Mouse (Mus musculus) heart, postnatal 36 days (tissue): ENCODE measurements around the gene Gm12184. TPM values are rescaled to one million over a fixed set of nuclear protein-coding genes. Genes with fewer than 3 reads are reported as not detected.
"Not testable (repeated sequence)": the region's sequence is repeated elsewhere in the genome, so short reads cannot be mapped to it uniquely, and the experiment has no call there.

Experiments used
- DNase-seq, 2 experiments: peaks; one replicate each; pipeline ENCODE4 v3.0.0; 2021 to 2022
- intact Hi-C: fragments of 180-260 bp; cut with DNase I; formaldehyde crosslinking; loops from one replicate; pipeline ENCODE4 v1.15.1; 2025
- total RNA-seq, 2 experiments: library from RNA; stranded (reverse); gene quantifications; 2 replicates each; pipeline ENCODE4 v1.2.3; 2021

Gm12184 gene
- total RNA-seq, 2 experiments from 2014 or later = 3.5 to 3.9 TPM

DNA sequence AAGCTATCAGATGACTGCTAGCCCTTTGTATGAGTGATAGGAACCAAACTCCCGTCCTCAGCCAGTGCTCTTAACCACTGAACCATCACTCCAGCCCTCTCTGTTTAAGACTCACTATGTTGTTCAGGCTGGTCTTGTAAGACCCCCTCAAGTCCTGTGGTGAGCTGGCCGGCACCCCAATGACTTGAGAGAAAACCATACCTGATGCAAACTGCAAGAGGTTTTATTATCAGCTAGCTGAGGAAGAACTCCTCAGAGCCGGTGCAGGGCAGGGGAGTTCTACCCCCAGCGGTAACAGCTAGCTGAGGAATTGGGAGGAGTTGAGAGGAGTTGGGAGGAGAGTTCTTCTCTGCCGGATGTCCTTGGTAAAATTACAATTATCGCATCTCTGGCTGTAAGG is 1.5 kb upstream of the Gm12184 start:
- intact Hi-C loops = no loop called here
- no peak for DNase-seq

DNA sequence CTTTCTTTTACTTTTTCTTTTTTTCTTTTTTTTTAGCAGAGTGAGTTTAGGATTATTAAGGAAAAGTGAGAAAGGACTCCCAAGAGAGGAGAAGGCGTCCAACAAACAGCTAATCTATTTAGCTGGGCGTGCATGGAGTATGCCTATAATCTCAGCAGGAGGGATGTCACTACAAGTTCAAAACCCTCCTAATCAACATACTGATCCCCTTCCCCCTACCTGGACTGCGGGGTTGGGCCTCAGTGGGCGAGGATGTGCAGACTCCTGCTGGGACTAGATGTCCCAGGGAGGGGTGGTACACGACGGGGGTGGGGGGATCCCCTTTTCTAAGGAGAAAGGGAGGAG is 269 bp upstream of the Gm12184 start:
- DNase-seq = no peak
- intact Hi-C loops = no loop called here

DNA sequence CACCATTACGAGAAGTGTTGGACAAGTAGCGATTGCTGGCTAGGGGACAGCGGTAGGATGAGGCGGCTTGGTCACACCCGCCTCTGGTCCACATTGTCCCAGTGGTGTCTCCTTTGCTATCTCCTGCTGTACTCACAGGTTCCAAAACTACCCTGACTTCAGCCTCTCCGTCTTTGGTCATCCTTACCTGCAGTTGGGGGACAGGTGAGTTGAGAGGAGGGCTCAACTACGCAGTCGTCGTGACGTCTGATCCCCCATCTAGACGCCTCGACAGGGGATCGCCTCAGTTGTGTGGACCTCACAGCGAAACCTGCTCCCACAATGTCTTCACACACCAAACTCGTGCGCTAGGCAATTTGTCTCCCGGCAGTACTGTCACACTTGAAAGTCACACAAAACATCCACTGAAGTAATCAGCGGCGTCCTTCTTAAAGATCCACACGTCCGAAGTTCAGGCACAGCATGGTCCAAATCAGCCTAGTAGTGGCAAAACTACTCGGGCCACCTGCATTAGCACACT is 2.1 kb downstream of the Gm12184 start:
- DNase-seq = no peak
- intact Hi-C loops = no loop called here

DNA sequence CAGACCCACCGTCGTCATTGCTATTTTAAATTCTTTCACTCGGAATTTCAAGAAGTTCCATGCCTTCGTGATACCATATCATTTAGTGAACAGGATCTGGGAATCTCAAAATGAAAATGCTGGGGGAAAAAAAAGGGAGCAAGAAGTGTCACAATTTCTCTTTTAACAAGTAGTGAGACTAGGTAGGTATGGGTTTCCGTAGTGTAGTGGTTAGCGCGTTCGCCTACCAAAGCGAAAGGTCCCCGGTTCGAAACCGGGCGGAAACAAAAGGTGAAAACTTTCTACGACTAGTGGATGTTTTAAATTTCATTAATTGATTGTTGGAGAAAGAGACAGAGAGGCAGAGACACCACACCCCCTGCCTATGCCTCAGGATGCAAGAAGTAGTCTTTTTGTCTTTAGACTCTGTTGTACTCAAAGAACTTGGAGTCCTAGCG is 2.9 kb downstream of the Gm12184 start:
- DNase-seq = peak; percentile 74 to 76
- intact Hi-C loops = loop anchor here (1.0 kb wide), 1 partner anchor 11 kb away; no protein-coding TSS in a partner anchor

DNA sequence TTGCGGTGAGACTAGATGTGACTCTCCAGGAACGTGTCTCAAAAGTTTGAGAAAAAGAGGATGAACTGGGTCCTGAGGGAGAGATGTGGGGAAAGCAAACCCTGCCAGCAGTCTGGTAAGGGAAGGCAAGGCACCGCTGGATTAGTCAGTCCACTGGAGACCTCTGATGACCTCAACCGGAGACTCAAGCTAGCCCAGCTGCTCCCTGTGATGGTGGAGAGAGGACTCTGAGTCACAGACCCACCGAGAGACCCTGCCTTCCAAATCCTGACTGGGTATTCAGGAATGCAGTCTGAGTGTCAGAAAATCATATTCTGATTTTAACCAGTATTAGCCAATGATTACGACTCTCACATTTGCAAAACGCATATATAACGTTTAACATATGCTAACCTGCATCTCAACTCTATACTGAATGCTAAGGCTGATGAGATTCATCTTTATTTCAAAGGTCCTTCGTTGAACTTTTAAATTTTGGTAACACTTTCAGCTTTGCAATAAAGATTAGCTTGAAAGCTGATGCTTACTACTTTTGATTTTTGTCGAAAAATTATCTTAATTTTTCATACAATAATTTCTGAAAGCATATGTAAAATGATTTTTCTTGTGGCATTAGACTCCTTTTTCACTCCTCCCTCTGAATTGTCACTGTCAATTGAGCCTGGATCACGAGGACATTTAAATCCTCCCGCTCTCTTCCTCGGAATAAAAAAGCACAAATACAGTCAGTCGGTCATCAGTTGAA is 3.5 kb downstream of the Gm12184 start:
- DNase-seq = no peak
- intact Hi-C loops = loop anchor here (1.0 kb wide), 1 partner anchor 11 kb away; no protein-coding TSS in a partner anchor

DNA sequence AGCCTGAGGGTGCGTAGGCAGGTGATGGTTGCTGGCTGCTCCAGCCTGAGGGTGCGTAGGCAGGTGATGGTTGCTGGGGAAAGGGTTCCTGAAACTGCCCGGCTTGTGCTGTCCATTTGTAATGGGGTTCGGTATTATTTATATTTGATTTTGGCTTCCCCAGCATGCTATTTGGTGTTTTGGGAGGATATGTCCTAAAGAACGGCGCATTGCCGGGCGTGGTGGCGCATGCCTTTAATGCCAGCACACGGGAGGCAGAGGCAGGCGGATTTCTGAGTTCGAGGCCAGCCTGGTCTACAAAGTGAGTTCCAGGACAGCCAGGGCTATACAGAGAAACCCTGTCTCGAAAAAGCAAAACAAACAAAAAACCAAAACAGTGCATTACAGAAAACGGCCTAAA is 5.2 kb downstream of the Gm12184 start:
- intact Hi-C loops = loop anchor here (2.0 kb wide), 1 partner anchor 32 kb away; no protein-coding TSS in a partner anchor
- DNase-seq = not testable (repeated sequence)

DNA sequence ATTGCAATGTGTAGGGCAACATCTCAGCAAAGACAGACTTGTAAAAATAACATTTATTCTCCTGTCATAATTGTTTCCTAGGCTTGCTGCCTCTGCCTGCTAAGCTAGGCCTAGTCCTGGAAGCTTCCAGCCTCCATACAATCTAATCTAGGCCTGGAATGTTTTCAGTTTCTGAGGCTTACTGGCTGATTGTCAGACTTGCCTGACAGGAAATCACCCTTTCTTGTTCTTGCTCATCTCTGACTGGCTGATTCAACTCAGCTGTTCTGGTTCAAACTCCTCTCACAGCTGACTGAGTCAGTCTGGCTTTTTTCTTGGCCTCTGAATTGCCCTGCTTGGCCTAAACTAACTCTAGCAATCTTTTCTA is 6.2 kb downstream of the Gm12184 start:
- intact Hi-C loops = loop anchor here (2.0 kb wide), 1 partner anchor 31 kb away; no protein-coding TSS in a partner anchor
- DNase-seq = no peak

DNA sequence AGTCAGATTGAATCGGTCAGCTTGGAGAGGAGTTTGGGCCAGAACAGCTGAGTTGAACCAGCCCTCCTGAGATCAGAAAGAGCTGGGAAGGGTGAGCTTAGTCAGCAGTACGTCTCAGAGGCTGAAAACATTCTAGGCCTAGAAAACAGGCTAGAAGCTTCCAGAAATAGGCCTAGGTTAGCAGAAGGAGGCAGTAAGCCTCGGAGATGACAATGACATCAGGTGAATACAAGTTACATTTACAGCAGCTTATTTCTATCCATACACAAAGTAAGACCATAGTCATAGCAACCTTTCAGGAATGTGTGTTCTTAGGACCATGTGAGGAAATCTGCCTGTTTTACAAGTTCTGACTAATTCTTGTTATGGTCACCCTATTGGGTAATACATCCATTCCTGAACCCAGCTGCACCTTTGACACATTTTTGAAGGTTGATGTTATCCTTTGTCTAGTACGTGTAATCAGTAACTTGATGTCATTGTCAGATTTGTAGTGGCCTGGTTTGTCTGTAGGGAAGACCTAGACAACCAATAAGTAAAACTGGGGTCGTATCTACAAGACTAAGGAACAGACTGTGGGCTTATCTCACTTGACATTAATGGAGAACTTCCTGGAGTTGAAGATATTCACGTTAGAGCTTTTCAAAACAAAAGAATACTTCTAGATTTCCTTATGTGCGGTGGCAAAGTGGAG is 6.7 kb downstream of the Gm12184 start:
- DNase-seq = no peak
- intact Hi-C loops = loop anchor here (2.0 kb wide), 2 partner anchors 15 to 31 kb away; no protein-coding TSS in a partner anchor

DNA sequence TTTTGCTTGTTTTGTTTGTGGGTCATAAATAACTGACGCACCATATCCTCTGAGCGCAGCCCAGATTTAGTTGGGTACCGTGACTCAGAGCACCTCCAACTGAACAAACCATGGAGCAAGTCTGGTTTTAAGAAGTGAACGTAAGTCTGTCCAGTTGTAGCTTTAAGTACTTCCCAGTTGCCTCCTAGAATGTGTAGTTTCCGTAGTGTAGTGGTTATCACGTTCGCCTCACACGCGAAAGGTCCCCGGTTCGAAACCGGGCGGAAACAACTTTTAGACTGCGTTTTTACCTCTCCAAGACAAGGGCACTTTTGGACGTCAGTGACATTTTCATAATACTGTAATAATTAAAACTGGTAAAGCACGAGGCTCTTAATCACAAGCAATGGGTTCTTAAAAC is 8.1 kb downstream of the Gm12184 start:
- intact Hi-C loops = loop anchor here (1.0 to 2.0 kb wide), 2 partner anchors 16 to 38 kb away; no protein-coding TSS in a partner anchor
- DNase-seq = peak; percentile 87 to 90

DNA sequence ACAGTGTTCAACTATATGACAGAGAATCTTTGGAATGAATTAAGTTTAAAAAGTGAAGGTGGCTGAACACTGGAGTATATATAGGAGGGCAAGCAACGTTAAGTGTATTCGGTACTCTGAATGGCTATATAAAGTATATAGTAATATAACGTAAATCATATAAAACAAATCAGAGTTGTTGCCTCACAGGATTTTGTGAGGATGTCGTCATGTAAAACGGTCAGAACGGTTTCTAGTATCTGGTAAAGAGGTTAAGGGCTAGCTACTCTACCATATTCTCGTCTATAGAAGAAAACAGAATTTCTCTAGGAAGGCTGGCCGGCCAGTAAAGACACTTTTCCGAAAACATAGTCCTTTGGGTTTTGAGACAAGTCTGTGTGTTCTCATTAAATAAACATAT is 8.7 kb downstream of the Gm12184 start:
- intact Hi-C loops = loop anchor here (1.0 to 2.0 kb wide), 2 partner anchors 17 to 39 kb away; no protein-coding TSS in a partner anchor
- DNase-seq = no peak

DNA sequence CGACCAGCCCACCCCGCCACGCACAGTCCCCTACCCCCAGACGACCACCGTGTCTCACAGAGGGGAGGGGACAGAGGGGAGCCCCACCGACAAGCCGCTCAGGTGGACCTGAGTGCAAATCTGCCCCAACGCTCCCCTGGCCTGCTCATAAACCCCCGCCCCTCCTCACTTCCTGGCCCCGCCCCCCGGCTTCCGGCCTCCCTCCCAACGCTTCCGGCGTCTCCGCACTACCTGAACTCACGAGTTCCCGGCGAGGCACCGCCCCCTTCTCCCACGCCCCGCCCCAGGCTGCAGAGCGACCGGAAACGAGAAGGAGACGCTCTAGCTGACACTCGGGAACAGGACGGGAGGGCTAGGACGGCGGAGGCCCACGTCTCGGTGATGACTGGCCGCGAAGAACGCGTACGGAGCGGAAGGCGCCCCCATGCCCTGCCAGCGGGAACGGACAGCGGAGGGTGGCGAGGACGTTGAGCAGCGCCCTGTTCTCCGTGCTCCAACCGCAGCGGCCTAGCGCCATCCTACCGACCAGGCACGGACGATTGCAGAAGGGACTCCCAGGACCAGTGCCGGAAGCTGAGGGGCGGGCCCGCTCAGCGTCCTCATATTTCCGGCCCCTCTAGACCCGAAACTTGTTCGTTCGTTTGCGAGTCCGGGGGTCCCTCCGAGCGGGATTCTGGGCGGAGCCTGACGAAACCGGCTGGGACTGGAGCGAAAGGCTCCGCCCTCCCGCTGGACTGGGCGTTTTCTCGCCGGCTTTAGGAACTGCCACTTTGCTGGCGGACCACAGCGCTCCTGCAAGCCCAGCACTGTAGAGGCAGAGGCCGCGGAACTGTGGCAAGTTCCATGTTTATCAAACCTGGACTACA is 9.4 kb downstream of the Gm12184 start, which contains the start of gene Trim41:
Gene Trim41, minus strand, starts transcription at position 554 of the 866 bp plus-strand sequence.
- intact Hi-C loops = loop anchor here (1.0 kb wide), 1 partner anchor 17 kb away; the partner anchor contains the start of gene Rack1
- peak; percentile 99 for DNase-seq

DNA sequence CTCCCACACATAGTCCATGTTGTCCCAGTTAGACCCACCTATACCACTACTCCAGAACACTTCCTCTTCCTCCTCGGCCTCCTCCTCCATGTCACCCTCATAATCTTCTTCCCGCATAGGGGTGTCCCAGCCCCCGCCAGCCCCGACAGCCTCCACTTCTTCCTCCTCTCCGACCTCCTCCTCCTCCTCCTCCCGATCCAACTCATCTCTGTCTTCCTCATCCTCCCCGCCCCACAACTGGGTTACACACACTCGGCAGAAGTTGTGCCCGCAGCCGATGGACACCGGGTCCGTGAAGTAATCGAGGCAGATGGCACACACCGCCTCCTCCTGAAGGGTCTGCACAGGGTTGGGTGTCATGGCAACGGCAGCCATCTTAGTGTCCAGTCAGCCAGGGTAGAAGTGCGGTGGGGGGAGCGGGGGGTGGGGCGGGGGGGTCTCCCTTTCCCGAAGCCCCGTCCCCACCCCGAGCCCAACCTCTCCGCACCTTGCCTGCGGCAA is 10.1 kb downstream of the Gm12184 start:
- DNase-seq = peak; percentile 38 to 44
- intact Hi-C loops = loop anchor here (1.0 kb wide), 1 partner anchor 16 kb away; the partner anchor contains the start of gene Rack1

DNA sequence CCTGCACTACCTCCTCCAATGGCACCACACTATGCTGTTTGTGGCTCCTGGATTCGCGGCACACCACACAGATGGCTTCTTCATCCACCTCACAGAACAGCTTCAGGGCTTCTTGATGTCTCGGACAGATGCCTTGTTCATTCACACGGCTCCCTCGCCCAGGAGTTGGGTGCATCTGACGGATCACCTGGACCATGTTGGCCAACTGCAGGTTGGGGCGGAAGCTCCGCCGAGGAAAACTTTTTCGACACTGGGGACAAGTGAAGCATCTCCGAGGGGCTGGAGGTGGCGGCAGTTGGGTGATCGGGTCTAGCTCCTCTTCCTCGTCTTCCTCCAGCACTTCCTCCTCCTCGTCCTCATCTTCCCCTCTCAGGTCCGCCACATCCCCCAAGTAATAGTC is 10.6 kb downstream of the Gm12184 start:
- DNase-seq = no peak
- intact Hi-C loops = loop anchor here (1.0 kb wide), 1 partner anchor 16 kb away; the partner anchor contains the start of gene Rack1

DNA sequence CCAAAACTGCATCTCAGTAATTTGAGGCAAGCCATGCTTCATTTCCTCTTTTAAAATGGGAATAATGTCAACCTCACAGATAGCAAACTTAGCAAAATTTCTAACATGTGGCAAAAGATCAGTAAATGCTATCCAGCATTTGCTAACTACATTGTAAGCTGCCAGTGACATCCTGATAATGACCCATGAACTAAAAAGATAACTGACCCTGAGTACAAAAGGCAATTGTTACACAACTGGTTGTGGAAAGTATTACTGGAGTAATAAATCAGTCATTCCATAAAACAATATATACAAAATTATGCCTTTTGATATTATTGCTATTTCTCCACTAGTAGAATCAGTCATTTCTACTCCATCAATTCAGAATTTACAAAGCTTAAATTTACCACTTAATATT is 12.7 kb downstream of the Gm12184 start:
- intact Hi-C loops = loop anchor here (5.0 kb wide), 1 partner anchor 434 kb away; no protein-coding TSS in a partner anchor
- DNase-seq = no peak

DNA sequence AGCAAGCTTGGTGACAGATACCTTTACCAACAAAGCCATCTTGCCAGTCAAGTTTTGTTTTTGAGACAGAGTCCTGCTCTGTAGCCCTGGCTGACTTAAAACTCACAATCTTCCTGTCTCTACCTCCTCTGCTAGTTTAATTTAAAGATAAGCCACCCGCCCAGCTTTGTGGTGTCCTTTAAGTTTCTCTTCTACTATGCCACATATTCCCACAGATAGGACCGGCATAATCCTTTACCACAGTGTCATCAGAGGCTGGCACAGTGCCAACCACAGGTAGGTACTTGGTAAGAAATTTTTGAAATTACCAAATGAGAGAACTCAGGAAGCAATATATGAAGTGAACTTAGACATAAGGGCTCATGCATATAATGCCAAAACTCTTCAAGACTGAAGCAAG is 16.3 kb downstream of the Gm12184 start:
- DNase-seq = no peak
- intact Hi-C loops = loop anchor here (5.0 kb wide), 1 partner anchor 437 kb away; no protein-coding TSS in a partner anchor

DNA sequence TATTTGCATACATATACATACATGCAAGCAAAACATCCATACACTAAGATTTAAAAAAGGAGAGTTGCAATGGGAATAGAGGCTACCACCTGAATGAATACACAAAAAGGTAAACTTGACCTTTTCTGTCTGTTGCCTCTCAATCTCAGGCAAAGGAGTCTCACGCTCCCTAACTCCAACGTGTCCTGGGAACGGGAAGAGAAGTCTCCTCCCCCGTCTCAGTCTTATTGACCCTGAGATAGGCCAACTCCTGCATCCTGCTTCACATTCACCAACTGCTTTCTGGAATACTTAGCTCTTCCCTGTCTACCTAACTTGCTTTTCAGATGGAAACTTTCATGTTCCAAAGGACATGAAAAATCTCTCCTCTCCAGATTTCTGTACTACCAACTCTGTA is 17.0 kb downstream of the Gm12184 start:
- intact Hi-C loops = no loop called here
- DNase-seq = no peak

DNA sequence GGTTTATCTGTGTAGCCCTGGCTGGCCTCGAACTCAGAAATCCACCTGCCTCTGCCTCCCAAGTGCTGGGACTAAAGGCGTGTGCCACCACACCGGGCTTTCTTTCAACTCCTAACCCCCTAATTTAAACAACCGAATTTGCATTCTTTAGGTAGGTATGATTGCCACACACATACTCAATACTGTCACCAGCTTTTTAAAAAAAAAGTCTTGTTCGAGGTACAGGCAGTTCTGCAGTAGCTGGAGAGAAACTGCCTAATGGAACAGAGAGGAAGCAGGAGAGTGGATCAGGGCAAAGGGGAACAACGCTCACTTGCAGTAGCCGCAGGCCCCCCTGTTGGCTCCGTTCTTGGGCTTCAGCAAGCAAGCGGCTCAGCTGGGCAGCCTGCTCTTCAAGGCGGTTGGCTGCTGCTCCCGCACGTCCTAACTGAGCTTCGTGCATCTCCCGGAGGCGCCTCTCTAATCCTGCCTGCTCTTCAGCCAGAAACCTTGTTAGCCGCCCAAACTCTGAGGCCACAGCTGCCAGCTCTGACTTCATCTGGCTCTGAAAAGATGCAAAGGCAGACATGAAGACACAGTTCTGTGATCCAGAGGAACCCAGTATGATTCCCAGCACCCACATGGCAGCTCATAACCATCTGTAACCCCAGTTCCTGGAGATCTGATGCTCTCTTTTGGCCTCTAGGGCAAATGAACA is 17.6 kb downstream of the Gm12184 start:
- intact Hi-C loops = no loop called here
- DNase-seq = peak; percentile 34 to 50

DNA sequence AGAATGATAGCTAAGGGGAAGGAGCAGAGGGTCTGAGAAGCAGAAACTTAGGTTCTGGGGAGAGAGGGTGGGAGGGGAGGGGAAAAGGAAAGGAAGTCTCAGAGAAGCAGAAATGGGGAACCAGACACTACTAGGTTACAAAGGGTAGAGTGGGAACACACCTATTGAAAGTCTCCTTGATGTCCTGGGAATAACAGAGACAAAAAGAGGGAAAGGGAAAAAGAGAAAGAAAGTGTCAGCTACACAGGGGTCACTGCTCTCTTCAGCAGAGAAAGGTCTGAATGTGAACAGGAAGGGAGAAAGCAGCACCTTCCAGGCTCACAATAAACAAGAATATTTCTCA is 18.2 kb downstream of the Gm12184 start:
- intact Hi-C loops = no loop called here

DNA sequence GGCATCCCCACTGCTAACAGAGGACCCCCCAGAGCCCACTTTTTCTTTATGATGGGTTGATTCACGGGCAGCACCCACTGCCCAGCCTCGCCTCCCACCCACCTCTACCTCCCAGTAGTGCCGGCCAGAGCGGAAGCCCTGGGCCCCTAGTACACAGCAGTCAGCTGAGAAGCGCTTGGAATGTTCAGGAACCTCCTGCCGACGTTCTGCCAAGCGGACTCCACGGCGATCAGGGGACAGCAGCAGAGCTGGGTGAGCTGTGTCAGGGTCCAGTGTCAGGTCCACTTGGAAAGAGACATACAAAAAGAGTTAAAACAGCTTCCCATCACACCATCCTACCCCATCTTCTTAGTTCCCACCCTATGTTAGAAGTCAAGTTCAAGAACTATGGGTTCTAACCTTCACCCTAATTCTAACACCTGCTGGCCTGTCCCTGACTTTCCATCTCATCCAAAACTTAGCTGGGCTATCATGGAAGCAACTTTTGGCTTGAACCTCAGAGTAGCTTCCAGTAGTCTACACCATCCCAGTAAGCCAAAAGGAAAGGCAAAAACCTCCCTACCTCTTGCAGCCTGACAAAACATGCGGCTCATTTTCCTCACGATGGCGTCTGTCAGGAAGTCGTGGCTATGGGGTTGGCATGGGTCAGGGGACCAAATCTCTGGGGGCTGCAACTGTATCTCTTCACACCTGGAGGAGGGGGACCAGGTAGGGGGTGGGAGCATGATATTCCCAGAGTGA is 18.7 kb downstream of the Gm12184 start:
- intact Hi-C loops = no loop called here

More for the DNA sequence above, 18.2 kb downstream of the Gm12184 start:
- DNase-seq = no peak

More for the DNA sequence above, 18.7 kb downstream of the Gm12184 start:
- no peak for DNase-seq
